Mouse (Mus musculus): ENCODE results near the gene Plekhg1. TPM values are rescaled to one million over a fixed set of nuclear protein-coding genes. Genes with fewer than 3 reads are reported as not detected.
A peak's percentile ranks its signal among the peaks of the same experiment; 100 is the strongest.

The Plekhg1 gene
- total and polyA plus RNA-seq, 3 experiments, result 0.60 to 0.97 (median 0.68) TPM

- no peaks in the 10 kb centered on the region for H3K27me3 ChIP-seq (replicated peaks)
- H3K36me3 ChIP-seq (replicated peaks in 1 of 2; ENCODE audit: control insufficient read depth in 1 of 2, insufficient read depth in 1 of 2, low read length in 1 of 2), result no peaks in the 10 kb centered on the region
- dilution Hi-C loops (cut with MboI; ENCODE audit: extremely low pct_ligation_motif_present, extremely low pct_unique_long_range_greater_than_20kb, low sequenced_read_pairs) (no loop called here), in situ Hi-C loops (cut with MboI; ENCODE audit: low pct_ligation_motif_present, low pct_unique_long_range_greater_than_20kb, low sequenced_read_pairs) (loop anchor here (25.0 kb wide), 1 partner anchor 595 kb away; no protein-coding TSS in a partner anchor)
- H3K4me3 ChIP-seq (replicated peaks in 1 of 3; ENCODE audit: low read depth in 2 of 3, low read length in 2 of 3, poor library complexity in 1 of 3), result no peak overlapping the region
- H3K9ac ChIP-seq (ENCODE audit: insufficient read depth, low read depth), result no peak overlapping the region
- H3K79me2 ChIP-seq (replicated peaks; ENCODE audit: control insufficient read depth, extremely low read depth, insufficient read depth, poor library complexity, severe bottlenecking), result no peaks in the 10 kb centered on the region
- no peak overlapping the region for H3K27ac ChIP-seq (ENCODE audit: insufficient read depth, low read depth)
- no peak for DNase-seq (ENCODE audit: extremely low read depth)
- no peak overlapping the region for H3K4me2 ChIP-seq (ENCODE audit: insufficient read depth, low read depth, poor library complexity, severe bottlenecking)
- peaks cover 0 to 13% of the 10 kb centered on the region in 2 experiments; a peak in 1 of 4 replicates for H3K4me1 ChIP-seq (ENCODE audit: control insufficient read depth in 1 of 2, insufficient read depth in 2 of 2)
- no peak for TF ChIP-seq ZC3H11A (IDR thresholded peaks at IDR 0.05; ENCODE audit: low read depth, low read length)
- TF ChIP-seq MYC (IDR thresholded peaks at IDR 0.05; ENCODE audit: low read depth, low read length), result no peak
- TF ChIP-seq ZKSCAN1 (IDR thresholded peaks at IDR 0.05; ENCODE audit: borderline replicate concordance, low read depth, low read length), result no peak
- no peak for TF ChIP-seq ETS1 (conservative IDR thresholded peaks at IDR 0.05; ENCODE audit: low read depth, low read length)
- no peak for TF ChIP-seq TBP (conservative IDR thresholded peaks at IDR 0.05; ENCODE audit: low read depth, low read length)
- no peak for TF ChIP-seq NRF1 (IDR thresholded peaks at IDR 0.05; ENCODE audit: low read depth, low read length)
- H3K9me3 ChIP-seq (replicated peaks; ENCODE audit: low read length), result no peaks in the 10 kb centered on the region
Observed at GRCm38 (mm10) chr10:3931831-3932230, 191.7 kb downstream of the Plekhg1 start.

GRCm38 (mm10) chr10:3933311-3933940 is 193.3 kb downstream of the Plekhg1 start:
- TF ChIP-seq ZNF384 (IDR thresholded peaks at IDR 0.05; ENCODE audit: low read depth, low read length), result peak; percentile 79
- no peak for TF ChIP-seq TBP (conservative IDR thresholded peaks at IDR 0.05; ENCODE audit: low read depth, low read length)
- TF ChIP-seq ZMIZ1 (IDR thresholded peaks at IDR 0.05; ENCODE audit: low read depth, low read length), result no peak
- DNase-seq (ENCODE audit: extremely low read depth), result peak; percentile 17
- Histone ChIP-seq H3K27ac (ENCODE audit: insufficient read depth, low read depth) (no peak overlapping the region), H3K4me3 (replicated peaks in 1 of 3; ENCODE audit: low read depth in 2 of 3, low read length in 2 of 3, poor library complexity in 1 of 3) (no peak overlapping the region), H3K9me3 (replicated peaks; ENCODE audit: low read length) (no peaks in the 10 kb centered on the region), H3K4me2 (ENCODE audit: insufficient read depth, low read depth, poor library complexity, severe bottlenecking) (peak overlapping the region; percentile 3; the same call in 1 of the 2 replicates), H3K27me3 (replicated peaks) (no peaks in the 10 kb centered on the region), H3K79me2 (replicated peaks; ENCODE audit: control insufficient read depth, extremely low read depth, insufficient read depth, poor library complexity, severe bottlenecking) (no peaks in the 10 kb centered on the region), H3K4me1 (ENCODE audit: control insufficient read depth in 1 of 2, insufficient read depth in 2 of 2) (peaks cover 0 to 13% of the 10 kb centered on the region in 2 experiments; a peak in 1 of 4 replicates), H3K9ac (ENCODE audit: insufficient read depth, low read depth) (no peak overlapping the region), H3K36me3 (replicated peaks in 1 of 2; ENCODE audit: control insufficient read depth in 1 of 2, insufficient read depth in 1 of 2, low read length in 1 of 2) (no peaks in the 10 kb centered on the region)
- in situ Hi-C loops (cut with MboI; ENCODE audit: low pct_ligation_motif_present, low pct_unique_long_range_greater_than_20kb, low sequenced_read_pairs), result loop anchor here (25.0 kb wide), 1 partner anchor 596 kb away; no protein-coding TSS in a partner anchor
- dilution Hi-C loops (cut with MboI; ENCODE audit: extremely low pct_ligation_motif_present, extremely low pct_unique_long_range_greater_than_20kb, low sequenced_read_pairs), result no loop called here

- Histone ChIP-seq H3K36me3 (replicated peaks in 1 of 2; ENCODE audit: control insufficient read depth in 1 of 2, insufficient read depth in 1 of 2, low read length in 1 of 2) (no peaks in the 10 kb centered on the region), H3K4me1 (ENCODE audit: control insufficient read depth in 1 of 2, insufficient read depth in 2 of 2) (peaks cover 3 to 17% of the 10 kb centered on the region in 2 experiments; a peak in 1 of 4 replicates), H3K79me2 (replicated peaks; ENCODE audit: control insufficient read depth, extremely low read depth, insufficient read depth, poor library complexity, severe bottlenecking) (no peaks in the 10 kb centered on the region), H3K9ac (ENCODE audit: insufficient read depth, low read depth) (no peak overlapping the region), H3K4me3 (replicated peaks in 1 of 3; ENCODE audit: low read depth in 2 of 3, low read length in 2 of 3, poor library complexity in 1 of 3) (no peak overlapping the region), H3K27me3 (replicated peaks) (no peaks in the 10 kb centered on the region), H3K9me3 (replicated peaks; ENCODE audit: low read length) (no peaks in the 10 kb centered on the region), H3K4me2 (ENCODE audit: insufficient read depth, low read depth, poor library complexity, severe bottlenecking) (no peak overlapping the region), H3K27ac (ENCODE audit: insufficient read depth, low read depth) (no peak overlapping the region)
- TF ChIP-seq RCOR1 (conservative IDR thresholded peaks at IDR 0.05; ENCODE audit: low read depth, low read length) (no peak), ZMIZ1 (IDR thresholded peaks at IDR 0.05; ENCODE audit: low read depth, low read length) (no peak), IRF4 (IDR thresholded peaks at IDR 0.05; ENCODE audit: low read depth, low read length) (no peak), KAT2A (IDR thresholded peaks at IDR 0.05; ENCODE audit: insufficient replicate concordance, low read length) (no peak), UBTF (IDR thresholded peaks at IDR 0.05; ENCODE audit: low read depth, low read length) (no peak), ELF1 (IDR thresholded peaks at IDR 0.05; ENCODE audit: low read depth, low read length) (no peak), CTCF (conservative IDR thresholded peaks at IDR 0.05 in 1 of 2, IDR thresholded peaks at IDR 0.05 in 1 of 2; ENCODE audit: low read depth in 2 of 2, low read length in 2 of 2) (no peak), SIN3A (IDR thresholded peaks at IDR 0.05; ENCODE audit: low read length) (no peak), MAZ (IDR thresholded peaks at IDR 0.05; ENCODE audit: low read depth, low read length) (no peak), MAX (IDR thresholded peaks at IDR 0.05; ENCODE audit: low read length) (no peak), ETS1 (conservative IDR thresholded peaks at IDR 0.05; ENCODE audit: low read depth, low read length) (no peak)
- DNase-seq (ENCODE audit: extremely low read depth), result no peak
- in situ Hi-C loops (cut with MboI; ENCODE audit: low pct_ligation_motif_present, low pct_unique_long_range_greater_than_20kb, low sequenced_read_pairs), result loop anchor here (25.0 kb wide), 1 partner anchor 600 kb away; no protein-coding TSS in a partner anchor
- dilution Hi-C loops (cut with MboI; ENCODE audit: extremely low pct_ligation_motif_present, extremely low pct_unique_long_range_greater_than_20kb, low sequenced_read_pairs), result no loop called here
Observed at GRCm38 (mm10) chr10:3936864-3937263, 196.7 kb downstream of the Plekhg1 start.
